Mouse (Mus musculus) neural tube, embryonic 11.5 days (tissue): Measurements from ENCODE around the gene Fam19a2. TPM values are rescaled to one million over a fixed set of nuclear protein-coding genes. Genes with fewer than 3 reads are reported as not detected.

Experiments used
- ATAC-seq: fragments of 200-750 bp; cut with Nextera tagmentation; 2 replicates; pipeline ENCODE4 v1.8.0; 2017; ENCODE audit warnings: moderate number of reproducible peaks, mild to moderate bottlenecking, moderate TSS enrichment, moderate library complexity; ENCODE audit not compliant: insufficient read depth, low FRiP score, low TSS enrichment
- DNase-seq: peaks from one replicate; pipeline ENCODE4 v3.0.0-alpha.2; 2015; ENCODE audit warnings: low spot score
- H3K27ac ChIP-seq: fragments of 300-500 bp; sonication (generic); 2 replicates; pipeline ENCODE4 v1.5.1; 2014; ENCODE audit warnings: low read depth, mild to moderate bottlenecking, low read length
- H3K27me3 ChIP-seq: fragments of 300-500 bp; sonication (generic); 2 replicates; pipeline ENCODE4 v1.6.1; 2014; ENCODE audit warnings: mild to moderate bottlenecking, low read length, mixed read lengths; ENCODE audit not compliant: control insufficient read depth, insufficient read depth
- H3K36me3 ChIP-seq: fragments of 300-500 bp; sonication (generic); 2 replicates; pipeline ENCODE4 v1.6.1; 2014; ENCODE audit warnings: mild to moderate bottlenecking, low read length, moderate library complexity, mixed read lengths; ENCODE audit not compliant: control insufficient read depth, insufficient read depth
- H3K4me1 ChIP-seq: fragments of 300-500 bp; sonication (generic); 2 replicates; pipeline ENCODE4 v1.6.1; 2014; ENCODE audit warnings: low read length, mixed read lengths; ENCODE audit not compliant: control insufficient read depth, insufficient read depth
- H3K4me2 ChIP-seq: fragments of 300-500 bp; sonication (generic); 2 replicates; pipeline ENCODE4 v1.6.1; 2014; ENCODE audit warnings: low read depth, mild to moderate bottlenecking, moderate library complexity
- H3K4me3 ChIP-seq: fragments of 300-500 bp; sonication (generic); 2 replicates; pipeline ENCODE4 v1.5.1; 2014; ENCODE audit warnings: low read depth, low read length
- H3K9ac ChIP-seq: fragments of 300-500 bp; sonication (generic); 2 replicates; pipeline ENCODE4 v1.6.1; 2014; ENCODE audit warnings: mild to moderate bottlenecking, low read length
- H3K9me3 ChIP-seq: fragments of 300-500 bp; sonication (generic); 2 replicates; pipeline ENCODE4 v1.6.1; 2016; ENCODE audit warnings: low read length; ENCODE audit not compliant: control insufficient read depth
- WGBS: fragments of 180-500 bp; shearing (Covaris S2); extraction: QIAGEN DNeasy Blood & Tissue Kit; methylation state at CpG from one replicate; pipeline ENCODE4 v1.1.7; 2014; 5-methylcytosine and 5-hydroxymethylcytosine counted together
- polyA plus RNA-seq: library from polyadenylated mRNA; unstranded; fragments of >200 nt; fragmentation: Nextera tagmentation; extraction: Ambion mirVana; gene quantifications from 2 replicates; pipeline ENCODE4 v1.2.1, GENCODE M21; 2014

Gene Fam19a2
- polyA plus RNA-seq, 1 experiment from 2014 or later: 9.9 TPM

DNA sequence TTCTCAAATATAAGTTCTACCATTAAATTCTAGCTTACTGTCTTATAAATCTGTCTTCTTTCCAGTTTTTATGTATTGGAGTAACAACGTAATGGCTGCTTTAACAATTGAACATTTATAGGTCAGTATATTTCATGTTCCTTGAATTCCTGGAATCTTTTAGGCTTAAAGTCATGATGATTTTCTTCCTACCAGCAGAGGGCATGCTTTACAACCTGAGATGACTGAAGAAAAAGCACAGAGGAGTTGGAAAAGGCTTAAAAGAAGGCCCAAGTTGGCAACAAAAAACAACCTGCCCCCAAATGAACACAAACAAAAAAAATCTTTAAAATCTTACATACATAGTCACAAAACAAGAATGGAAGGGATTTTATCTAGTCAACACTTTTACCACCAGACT is 193.0 kb downstream of the Fam19a2 start:
- Histone ChIP-seq H3K27me3 (no peaks in the 10 kb centered on the region), H3K9me3 (no peaks in the 10 kb centered on the region), H3K4me3 (no peak overlapping the region), H3K36me3 (no peaks in the 10 kb centered on the region), H3K27ac (no peak overlapping the region), H3K9ac (no peak overlapping the region), H3K4me2 (no peak overlapping the region), H3K4me1 (no peaks in the 10 kb centered on the region)
- WGBS: 90% methylated on average over 1 of the region's 1 CpGs
- no peak for ATAC-seq
- DNase-seq: no peak

DNA sequence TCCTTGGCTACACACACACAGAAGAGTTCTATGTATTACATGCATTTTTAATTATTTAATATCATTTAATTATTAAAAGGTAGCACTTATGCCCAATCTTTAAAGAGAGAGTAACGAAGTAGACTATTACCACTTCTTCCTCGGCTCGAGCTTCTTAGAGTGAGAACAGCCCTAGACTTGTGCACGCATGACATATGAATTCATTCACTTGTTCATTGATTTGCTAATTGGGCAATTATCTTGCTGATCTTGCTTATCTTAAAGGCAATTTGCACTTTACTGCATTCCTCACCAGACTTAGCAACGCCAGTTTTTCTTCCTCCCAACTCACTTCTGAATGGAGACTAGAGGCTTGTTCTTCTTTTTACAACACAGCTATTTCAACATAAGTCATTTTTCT is 196.7 kb downstream of the Fam19a2 start:
- H3K4me1 ChIP-seq: no peaks in the 10 kb centered on the region
- H3K9me3 ChIP-seq: no peaks in the 10 kb centered on the region
- WGBS: 70% methylated on average over 5 of the region's 5 CpGs
- ATAC-seq: no peak
- H3K4me3 ChIP-seq: no peak overlapping the region
- no peak overlapping the region for H3K27ac ChIP-seq
- H3K4me2 ChIP-seq: no peak overlapping the region
- no peak overlapping the region for H3K9ac ChIP-seq
- H3K36me3 ChIP-seq: no peaks in the 10 kb centered on the region
- DNase-seq: no peak
- no peaks in the 10 kb centered on the region for H3K27me3 ChIP-seq

DNA sequence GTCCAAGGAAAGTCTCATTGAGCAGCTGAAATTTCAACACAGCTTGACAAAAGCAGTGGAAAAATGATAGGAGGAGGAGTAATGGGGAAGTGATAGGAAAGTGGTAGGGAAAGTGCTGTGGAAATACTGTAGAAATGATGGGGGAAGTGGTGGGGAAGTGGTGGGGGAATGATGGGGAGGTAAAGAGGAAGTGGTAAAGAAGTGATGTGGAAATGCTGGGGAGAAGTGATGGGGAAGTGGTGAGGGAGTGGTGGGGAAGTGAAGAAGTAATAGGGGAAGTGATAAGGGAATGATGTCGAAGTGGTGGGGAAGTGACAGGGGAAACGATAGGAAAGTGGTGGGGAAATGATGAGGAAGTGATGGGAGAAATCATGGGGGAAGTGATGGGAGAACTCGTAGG is 198.5 kb downstream of the Fam19a2 start:
- no peak overlapping the region for H3K27ac ChIP-seq
- H3K9me3 ChIP-seq: no peaks in the 10 kb centered on the region
- no peak overlapping the region for H3K9ac ChIP-seq
- H3K4me1 ChIP-seq: no peaks in the 10 kb centered on the region
- no peak overlapping the region for H3K4me3 ChIP-seq
- whole genome bisulfite sequencing: 92% methylated on average over 3 of the region's 3 CpGs
- ATAC-seq (no peak), DNase-seq (no peak)
- H3K4me2 ChIP-seq: no peak overlapping the region
- H3K36me3 ChIP-seq: no peaks in the 10 kb centered on the region
- H3K27me3 ChIP-seq: no peaks in the 10 kb centered on the region

DNA sequence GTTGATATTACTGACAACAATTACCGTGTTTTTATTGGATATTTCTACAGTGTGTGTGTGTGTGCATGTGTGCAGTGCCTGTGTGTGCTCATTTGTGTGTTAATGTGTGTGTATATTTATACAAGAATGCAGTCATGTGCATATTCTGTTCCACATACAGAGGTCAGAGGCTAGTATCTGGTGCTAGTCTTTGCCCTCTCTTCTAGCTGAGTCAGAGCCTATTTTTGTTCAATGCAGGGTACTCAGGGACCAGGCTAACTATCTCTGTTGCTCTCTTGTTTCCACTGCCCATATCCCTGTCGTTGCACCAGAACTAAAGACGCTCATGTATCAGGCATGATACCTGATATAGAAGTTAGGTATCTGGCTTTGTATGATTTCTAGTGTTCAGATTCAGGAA is 251.0 kb downstream of the Fam19a2 start:
- Histone ChIP-seq H3K4me2 (no peak overlapping the region), H3K9me3 (no peaks in the 10 kb centered on the region), H3K4me3 (no peak overlapping the region), H3K36me3 (no peaks in the 10 kb centered on the region), H3K27me3 (no peaks in the 10 kb centered on the region), H3K9ac (no peak overlapping the region), H3K4me1 (no peaks in the 10 kb centered on the region), H3K27ac (no peak overlapping the region)
- ATAC-seq: no peak
- no peak for DNase-seq
- 92% methylated on average over 3 of the region's 3 CpGs for WGBS

DNA sequence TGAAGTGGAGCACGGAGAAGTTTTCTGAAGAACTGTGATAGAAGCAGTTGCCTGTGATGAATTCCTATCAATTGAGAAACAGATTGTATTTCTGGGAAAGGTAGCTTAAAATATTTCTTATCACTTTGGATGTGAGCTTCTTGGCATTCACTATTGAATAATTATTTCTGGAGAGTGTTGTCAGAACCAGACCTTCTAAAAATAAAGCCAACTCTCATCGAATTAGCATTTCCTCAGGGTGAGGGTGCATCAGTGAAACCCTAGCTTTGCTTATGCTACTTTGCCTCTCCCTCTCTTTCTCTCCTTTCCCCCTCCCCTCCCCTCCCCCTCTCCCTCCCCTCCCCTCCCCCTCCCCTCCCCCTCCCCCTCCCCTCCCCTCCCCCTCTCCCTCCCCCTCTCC is 256.8 kb downstream of the Fam19a2 start:
- H3K4me2 ChIP-seq: no peak overlapping the region
- WGBS: 93% methylated on average over 2 of the region's 2 CpGs
- H3K9ac ChIP-seq: no peak overlapping the region
- no peak overlapping the region for H3K4me3 ChIP-seq
- ATAC-seq (no peak), DNase-seq (no peak)
- no peak overlapping the region for H3K27ac ChIP-seq
- H3K9me3 ChIP-seq: no peaks in the 10 kb centered on the region
- no peaks in the 10 kb centered on the region for H3K36me3 ChIP-seq
- H3K4me1 ChIP-seq: no peaks in the 10 kb centered on the region
- no peaks in the 10 kb centered on the region for H3K27me3 ChIP-seq

DNA sequence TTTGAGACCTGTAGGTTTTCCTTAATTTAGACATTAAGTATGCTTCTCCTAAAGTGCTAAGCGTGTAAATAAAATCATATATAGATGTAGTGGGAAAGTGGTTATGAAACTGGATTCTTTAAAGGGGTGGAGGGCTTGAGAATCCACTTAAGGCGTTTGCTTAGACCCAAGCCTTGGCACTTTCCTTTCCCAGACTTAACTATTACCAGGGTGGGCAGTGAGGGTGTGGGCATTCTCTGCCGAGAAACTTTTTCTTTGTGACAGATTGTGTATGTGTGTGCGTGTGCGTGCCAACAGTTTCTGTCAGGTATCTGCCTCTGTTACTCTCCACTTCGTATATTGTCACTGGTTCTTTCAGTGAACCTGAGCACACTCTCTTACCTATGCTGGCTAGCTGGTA is 257.4 kb downstream of the Fam19a2 start:
- Histone ChIP-seq H3K36me3 (no peaks in the 10 kb centered on the region), H3K9me3 (no peaks in the 10 kb centered on the region), H3K4me3 (no peak overlapping the region), H3K27me3 (no peaks in the 10 kb centered on the region), H3K27ac (no peak overlapping the region), H3K9ac (no peak overlapping the region), H3K4me1 (no peaks in the 10 kb centered on the region), H3K4me2 (no peak overlapping the region)
- DNase-seq (no peak), ATAC-seq (no peak)
- 95% methylated on average over 6 of the region's 6 CpGs for WGBS

DNA sequence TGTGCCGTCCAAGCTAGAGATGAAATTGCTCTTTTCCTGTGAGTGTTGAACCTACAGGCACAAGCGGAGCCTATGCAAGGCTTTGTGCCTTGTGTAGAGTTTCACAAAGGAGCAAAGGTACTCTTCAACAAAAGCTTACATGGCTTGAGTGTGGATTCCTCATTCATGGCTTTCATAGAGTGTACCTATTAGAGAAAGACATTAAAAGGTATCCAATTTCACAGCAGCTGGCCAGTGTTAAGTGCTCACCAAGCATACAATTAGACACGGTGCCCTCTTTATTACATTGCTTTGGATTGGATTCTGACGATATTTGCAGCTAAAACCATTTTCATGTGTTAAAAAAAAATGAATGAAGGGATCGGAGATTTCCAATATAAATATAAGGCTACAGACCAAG is 261.6 kb downstream of the Fam19a2 start:
- Histone ChIP-seq H3K27ac (no peak overlapping the region), H3K4me3 (no peak overlapping the region), H3K36me3 (no peaks in the 10 kb centered on the region), H3K4me1 (no peaks in the 10 kb centered on the region), H3K9ac (no peak overlapping the region), H3K4me2 (no peak overlapping the region), H3K27me3 (no peaks in the 10 kb centered on the region), H3K9me3 (no peaks in the 10 kb centered on the region)
- ATAC-seq (no peak), DNase-seq (no peak)
- WGBS: 73% methylated on average over 5 of the region's 5 CpGs

DNA sequence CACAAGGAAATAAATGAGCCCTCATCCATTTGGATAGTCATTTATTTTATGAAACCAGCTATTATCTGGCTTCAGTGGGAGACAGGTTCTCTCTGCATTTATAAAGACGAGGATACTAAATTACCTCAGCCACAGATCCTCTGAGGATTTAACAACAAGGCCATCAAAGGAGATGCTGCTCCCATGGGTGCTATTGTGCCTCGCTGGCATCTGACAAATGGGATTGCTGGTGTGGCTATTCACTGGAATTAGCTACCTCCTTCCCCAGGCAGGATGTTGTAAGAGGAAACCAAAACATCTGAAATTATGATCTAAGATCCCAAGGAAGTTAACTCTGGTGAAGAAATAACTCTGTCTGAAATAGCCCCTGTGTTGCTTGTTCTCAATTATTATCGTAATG is 262.3 kb downstream of the Fam19a2 start:
- H3K4me2 ChIP-seq: no peak overlapping the region
- WGBS: 38% methylated on average over 3 of the region's 3 CpGs
- H3K9ac ChIP-seq: no peak overlapping the region
- H3K4me1 ChIP-seq: no peaks in the 10 kb centered on the region
- DNase-seq (no peak), ATAC-seq (no peak)
- no peaks in the 10 kb centered on the region for H3K27me3 ChIP-seq
- H3K4me3 ChIP-seq: no peak overlapping the region
- no peak overlapping the region for H3K27ac ChIP-seq
- H3K36me3 ChIP-seq: no peaks in the 10 kb centered on the region
- H3K9me3 ChIP-seq: no peaks in the 10 kb centered on the region

DNA sequence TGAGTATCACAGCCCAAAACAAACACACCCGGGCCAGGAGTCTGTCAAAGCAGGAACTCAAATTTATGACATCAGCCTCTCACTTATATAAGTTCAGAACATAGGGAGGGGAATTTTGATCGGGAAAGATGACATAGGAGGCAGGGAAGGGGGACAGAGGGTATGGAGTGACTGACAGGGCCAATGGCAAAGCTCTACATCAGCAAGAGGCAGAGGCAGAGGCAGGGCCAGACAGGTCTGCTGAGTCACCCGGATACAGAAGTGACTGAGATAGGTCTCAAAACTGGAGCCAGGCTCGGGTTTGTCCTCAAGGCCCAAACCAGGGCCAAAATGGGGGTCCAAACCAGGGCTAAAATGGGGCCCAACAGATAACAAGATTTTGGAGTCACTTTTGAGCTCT is 272.3 kb downstream of the Fam19a2 start:
- Histone ChIP-seq H3K9ac (no peak overlapping the region), H3K9me3 (no peaks in the 10 kb centered on the region), H3K27ac (no peak overlapping the region), H3K4me2 (no peak overlapping the region), H3K4me1 (no peaks in the 10 kb centered on the region), H3K4me3 (no peak overlapping the region), H3K36me3 (no peaks in the 10 kb centered on the region), H3K27me3 (no peaks in the 10 kb centered on the region)
- DNase-seq (no peak), ATAC-seq (no peak)
- 80% methylated on average over 4 of the region's 4 CpGs for WGBS
